8 mouse cellular contexts compared by ENCODE assay signal in genomic region chr14:45329018-45329588, GRCm38 (mm10). TPM values are rescaled to one million over a fixed set of nuclear protein-coding genes. Genes with fewer than 3 reads are reported as not detected.
DNase-seq lines count a peak whose midpoint lies in the region; ATAC-seq and TF ChIP-seq lines count a peak whose summit lies in the region.

No protein-coding gene starts in this region.

- TF ChIP-seq POLR2A in heart, adult 2 months (IDR thresholded peaks at IDR 0.05; ENCODE audit: insufficient read depth, low read depth, low read length), result no peak
- TF ChIP-seq POLR2A in CH12.LX (IDR thresholded peaks at IDR 0.05; ENCODE audit: low read depth, low read length), result no peak

- in situ Hi-C loops in CH12.LX (cut with MboI; ENCODE audit: low pct_ligation_motif_present, low pct_unique_long_range_greater_than_20kb, low sequenced_read_pairs), result no loop called here

- peak overlapping the region; percentile 12; the same call in 1 of the 2 replicates for H3K4me3 ChIP-seq in heart, adult 2 months
- H3K4me3 ChIP-seq in CH12.LX (replicated peaks in 1 of 3; ENCODE audit: low read depth in 2 of 3, low read length in 2 of 3, poor library complexity in 1 of 3), result peak overlapping the region; percentile 43 to 88 (median 61)
- peak overlapping the region; percentile 90 for H3K4me3 ChIP-seq in forebrain, embryonic 12.5 days (replicated peaks)
- H3K4me3 ChIP-seq in liver, embryonic 15.5 days (replicated peaks), result peak overlapping the region; percentile 98

- dilution Hi-C loops in CH12.LX (cut with MboI; ENCODE audit: extremely low pct_ligation_motif_present, extremely low pct_unique_long_range_greater_than_20kb, low sequenced_read_pairs), result no loop called here

- no peaks in the 10 kb centered on the region for H3K27me3 ChIP-seq in heart, adult 2 months (ENCODE audit: control insufficient read depth, insufficient read depth, low read length)
- H3K27me3 ChIP-seq in CH12.LX (replicated peaks), result no peaks in the 10 kb centered on the region
- H3K27me3 ChIP-seq in forebrain, embryonic 12.5 days, result no peaks in the 10 kb centered on the region
- H3K27me3 ChIP-seq in liver, embryonic 15.5 days, result no peaks in the 10 kb centered on the region

- H3K27ac ChIP-seq in heart, adult 2 months, result peak overlapping the region; percentile 29; the same call in 1 of the 2 replicates
- H3K27ac ChIP-seq in CH12.LX (ENCODE audit: insufficient read depth, low read depth), result no peak overlapping the region
- no peak overlapping the region for H3K27ac ChIP-seq in forebrain, embryonic 12.5 days
- peak overlapping the region; percentile 98 for H3K27ac ChIP-seq in liver, embryonic 15.5 days (replicated peaks)

- TF ChIP-seq RAD21 in CH12.LX (IDR thresholded peaks at IDR 0.05; ENCODE audit: low read depth, low read length), result no peak; the same call in 1 of the 2 replicates

- no peak for TF ChIP-seq CTCF in heart, adult 2 months (IDR thresholded peaks at IDR 0.05)
- TF ChIP-seq CTCF in CH12.LX (conservative IDR thresholded peaks at IDR 0.05 in 1 of 2, IDR thresholded peaks at IDR 0.05 in 1 of 2; ENCODE audit: low read depth in 2 of 2, low read length in 2 of 2), result peak in 1 of 2 experiments; percentile 63; a peak in 3 of 4 replicates

- peaks cover 21% of the 10 kb centered on the region for H3K36me3 ChIP-seq in heart, adult 2 months (ENCODE audit: control insufficient read depth, insufficient read depth, low read length)
- peaks cover 21 to 29% of the 10 kb centered on the region in 2 experiments for H3K36me3 ChIP-seq in CH12.LX (replicated peaks in 1 of 2; ENCODE audit: control insufficient read depth in 1 of 2, insufficient read depth in 1 of 2, low read length in 1 of 2)
- H3K36me3 ChIP-seq in forebrain, embryonic 12.5 days (replicated peaks), result peaks cover 26% of the 10 kb centered on the region
- peaks cover 28% of the 10 kb centered on the region for H3K36me3 ChIP-seq in liver, embryonic 15.5 days (replicated peaks)

- no peaks in the 10 kb centered on the region for H3K9me3 ChIP-seq in CH12.LX (replicated peaks; ENCODE audit: low read length)
- no peaks in the 10 kb centered on the region for H3K9me3 ChIP-seq in forebrain, embryonic 12.5 days
- no peaks in the 10 kb centered on the region for H3K9me3 ChIP-seq in liver, embryonic 15.5 days (replicated peaks)

- H3K4me1 ChIP-seq in heart, adult 2 months (ENCODE audit: control insufficient read depth, insufficient read depth, low read length), result no peaks in the 10 kb centered on the region
- peaks cover 4 to 34% of the 10 kb centered on the region in 2 experiments; a peak in 3 of 4 replicates for H3K4me1 ChIP-seq in CH12.LX (ENCODE audit: control insufficient read depth in 1 of 2, insufficient read depth in 2 of 2)
- peaks cover 13% of the 10 kb centered on the region for H3K4me1 ChIP-seq in forebrain, embryonic 12.5 days
- peaks cover 31% of the 10 kb centered on the region for H3K4me1 ChIP-seq in liver, embryonic 15.5 days (replicated peaks)

- peak overlapping the region; percentile 91 for H3K4me2 ChIP-seq in CH12.LX (ENCODE audit: insufficient read depth, low read depth, poor library complexity, severe bottlenecking)
- peak overlapping the region; percentile 47 for H3K4me2 ChIP-seq in forebrain, embryonic 12.5 days
- peak overlapping the region; percentile 77 for H3K4me2 ChIP-seq in liver, embryonic 15.5 days

- peak; percentile 18 for ATAC-seq in forebrain, embryonic 12.5 days (ENCODE audit: low FRiP score)
- peak; percentile 1; the same call in 1 of the 2 replicates for ATAC-seq in liver, embryonic 15.5 days (ENCODE audit: insufficient read depth)

- no peaks in the 10 kb centered on the region for H3K79me2 ChIP-seq in heart, adult 2 months (replicated peaks; ENCODE audit: control insufficient read depth, insufficient read depth, low read length)
- H3K79me2 ChIP-seq in CH12.LX (replicated peaks; ENCODE audit: control insufficient read depth, extremely low read depth, insufficient read depth, poor library complexity, severe bottlenecking), result peaks cover 36% of the 10 kb centered on the region

- no peak for TF ChIP-seq EP300 in heart, adult 2 months (IDR thresholded peaks at IDR 0.05; ENCODE audit: insufficient read depth, low read depth, low read length)
- TF ChIP-seq EP300 in CH12.LX (IDR thresholded peaks at IDR 0.05; ENCODE audit: low read length), result no peak

- intact Hi-C loops in heart, adult 2 months (cut with DNase I), result loop anchor here (5.0 kb wide), 1 partner anchor 58 kb away; no protein-coding TSS in a partner anchor

- H3K9ac ChIP-seq in heart, adult 2 months (ENCODE audit: low read depth, low read length), result no peak overlapping the region
- peak overlapping the region; percentile 67; the same call in 1 of the 2 replicates for H3K9ac ChIP-seq in CH12.LX (ENCODE audit: insufficient read depth, low read depth)
- peak overlapping the region; percentile 94; the same call in 1 of the 2 replicates for H3K9ac ChIP-seq in forebrain, embryonic 12.5 days
- H3K9ac ChIP-seq in liver, embryonic 15.5 days, result peak overlapping the region; percentile 53

- WGBS in heart, adult 2 months, result 12% methylated on average over 8 of the region's 8 CpGs
- WGBS in forebrain, embryonic 12.5 days, result 15% methylated on average over 8 of the region's 8 CpGs
- WGBS in liver, embryonic 15.5 days (ENCODE audit: insufficient replicate concordance), result 8% methylated on average over 8 of the region's 8 CpGs

- no peak for DNase-seq in heart, adult 2 months
- no peak for DNase-seq in heart, adult 8-10 months (ENCODE audit: low spot score)
- peak; percentile 50 for DNase-seq in CH12.LX (ENCODE audit: extremely low read depth)
- DNase-seq in layer of hippocampus, adult 18-20 months (ENCODE audit: low spot score in 2 of 2), result no peak
- no peak for DNase-seq in right cerebral cortex, postnatal 4 days
- no peak for DNase-seq in spleen, postnatal 10 days (ENCODE audit: low spot score in 2 of 2)

TF ChIP-seq in CH12.LX, 34 proteins besides CTCF, POLR2A, EP300 and RAD21 (continues in another document):
- no peak for TF ChIP-seq MYC (IDR thresholded peaks at IDR 0.05; ENCODE audit: low read depth, low read length)
- TF ChIP-seq MAZ (IDR thresholded peaks at IDR 0.05; ENCODE audit: low read depth, low read length), result 0 out of 2 replicates have a peak, but pooled peaks have one; percentile 1
- no peak for TF ChIP-seq NRF1 (IDR thresholded peaks at IDR 0.05; ENCODE audit: low read depth, low read length)
- no peak for TF ChIP-seq USF2 (conservative IDR thresholded peaks at IDR 0.05; ENCODE audit: low read depth, low read length)
- no peak for TF ChIP-seq TCF12 (IDR thresholded peaks at IDR 0.05; ENCODE audit: low read depth, low read length)
- TF ChIP-seq CHD1 (IDR thresholded peaks at IDR 0.05; ENCODE audit: low read depth, low read length), result 0 out of 2 replicates have a peak, but pooled peaks have one; percentile 31
- no peak for TF ChIP-seq SMC3 (IDR thresholded peaks at IDR 0.05; ENCODE audit: low read depth, low read length)
- TF ChIP-seq MAFK (IDR thresholded peaks at IDR 0.05; ENCODE audit: insufficient replicate concordance, low read length), result no peak
- no peak for TF ChIP-seq POLR2AphosphoS2 (IDR thresholded peaks at IDR 0.05; ENCODE audit: low read depth, low read length)
- no peak for TF ChIP-seq ZMIZ1 (IDR thresholded peaks at IDR 0.05; ENCODE audit: low read depth, low read length)
- TF ChIP-seq CHD2 (IDR thresholded peaks at IDR 0.05; ENCODE audit: low read length), result no peak
- TF ChIP-seq SIN3A (IDR thresholded peaks at IDR 0.05; ENCODE audit: low read length), result no peak
- TF ChIP-seq KAT2A (IDR thresholded peaks at IDR 0.05; ENCODE audit: insufficient replicate concordance, low read length), result no peak
- TF ChIP-seq BHLHE40 (IDR thresholded peaks at IDR 0.05; ENCODE audit: low read depth, low read length), result peak; percentile 9; the same call in 1 of the 2 replicates
- no peak; the same call in 1 of the 2 replicates for TF ChIP-seq IRF4 (IDR thresholded peaks at IDR 0.05; ENCODE audit: low read depth, low read length)
- TF ChIP-seq E2F4 (IDR thresholded peaks at IDR 0.05; ENCODE audit: insufficient replicate concordance, low read depth, low read length), result no peak
- TF ChIP-seq ELF1 (IDR thresholded peaks at IDR 0.05; ENCODE audit: low read depth, low read length), result no peak
- no peak for TF ChIP-seq JUN (IDR thresholded peaks at IDR 0.05; ENCODE audit: insufficient read depth, low read depth, low read length)
- TF ChIP-seq TBP (conservative IDR thresholded peaks at IDR 0.05; ENCODE audit: low read depth, low read length), result no peak

RNA-seq across cellular contexts. Expression of gene Psmc6, which starts 0.5 kb away (rescaled TPM):
- total RNA-seq in heart, adult 2 months (2021), result 10 to 100 TPM; 89.7 to 93.7 TPM
- polyA plus RNA-seq in heart, adult 2 months (2012; rRNA removed), result 46.3 and 116 TPM in 2 replicates
- 100 to 1,000 TPM in 1 of 4 experiments, 10 to 100 TPM in 3; 94.8 to 106 (median 95.4) TPM for total RNA-seq in heart, adult 8-10 months (2022)
- 90.3 and 121 TPM in 2 replicates for total RNA-seq in CH12.LX (2012; rRNA removed)
- 288 and 342 TPM in 2 replicates for total RNA-seq in CH12.LX (2014; rRNA removed)
- 193 and 201 TPM in 2 replicates for polyA plus RNA-seq in CH12.LX (2012; ENCODE audit: insufficient read length, low read depth)
- 221 and 226 TPM in 2 replicates for polyA plus RNA-seq in forebrain, embryonic 12.5 days (2016; fragmentation: Nextera tagmentation; extraction: Ambion mirVana)
- polyA plus RNA-seq in liver, embryonic 15.5 days (2015; fragmentation: Nextera tagmentation; extraction: Ambion mirVana), result 69.2 and 84.9 TPM in 2 replicates
- 10 to 100 TPM; 81.2 to 83.3 TPM for total RNA-seq in layer of hippocampus, adult 18-20 months (2021)

RNA-seq across cellular contexts. Expression of gene Ero1l, which starts 10.5 kb away (rescaled TPM):
- 10 to 100 TPM; 15.6 to 22.6 TPM for total RNA-seq in heart, adult 2 months (2021)
- polyA plus RNA-seq in heart, adult 2 months (2012; rRNA removed), result 5.0 and 11.9 TPM in 2 replicates
- 10 to 100 TPM; 17.3 to 26.7 (median 19.2) TPM for total RNA-seq in heart, adult 8-10 months (2022)
- total RNA-seq in CH12.LX (2012; rRNA removed) (78.9 and 155 TPM in 2 replicates), CH12.LX (2014; rRNA removed) (227 and 291 TPM in 2 replicates)
- polyA plus RNA-seq in CH12.LX (2012; ENCODE audit: insufficient read length, low read depth), result 91.4 and 93.5 TPM in 2 replicates
- 36.7 and 37.8 TPM in 2 replicates for polyA plus RNA-seq in forebrain, embryonic 12.5 days (2016; fragmentation: Nextera tagmentation; extraction: Ambion mirVana)
- 30.3 and 37.5 TPM in 2 replicates for polyA plus RNA-seq in liver, embryonic 15.5 days (2015; fragmentation: Nextera tagmentation; extraction: Ambion mirVana)
- 10 to 100 TPM; 32.1 to 34.4 TPM for total RNA-seq in layer of hippocampus, adult 18-20 months (2021)

RNA-seq across cellular contexts. Expression of gene Styx, which starts 21.8 kb away (rescaled TPM):
- total RNA-seq in heart, adult 2 months (2021), result 10 to 100 TPM; 26.3 to 33.4 TPM
- 3.8 and 7.6 TPM in 2 replicates for polyA plus RNA-seq in heart, adult 2 months (2012; rRNA removed)
- total RNA-seq in heart, adult 8-10 months (2022), result 10 to 100 TPM; 19.9 to 32.3 (median 29.2) TPM
- total RNA-seq in CH12.LX (2012; rRNA removed), result 15.7 and 18.4 TPM in 2 replicates
- 41.2 and 49.2 TPM in 2 replicates for total RNA-seq in CH12.LX (2014; rRNA removed)
- polyA plus RNA-seq in CH12.LX (2012; ENCODE audit: insufficient read length, low read depth), result 20.4 and 21.8 TPM in 2 replicates
- 42.2 and 45.8 TPM in 2 replicates for polyA plus RNA-seq in forebrain, embryonic 12.5 days (2016; fragmentation: Nextera tagmentation; extraction: Ambion mirVana)
- 16.2 TPM in 2 replicates for polyA plus RNA-seq in liver, embryonic 15.5 days (2015; fragmentation: Nextera tagmentation; extraction: Ambion mirVana)
- 10 to 100 TPM; 19.1 to 19.6 TPM for total RNA-seq in layer of hippocampus, adult 18-20 months (2021)

Comparison
In these comparisons a context has a peak if more than half of its experiments do, and no peak if none do; other contexts are left out.
1. H3K27ac ChIP-seq: peak in heart, adult 2 months (single experiment) and liver, embryonic 15.5 days (single experiment); none in CH12.LX (single experiment) and forebrain, embryonic 12.5 days (single experiment).
2. H3K4me3 ChIP-seq: peak in every context shown above with its lines; median percentile 98 in liver, embryonic 15.5 days; 90 in forebrain, embryonic 12.5 days; 61 in CH12.LX; 12 in heart, adult 2 months.
3. Peak in every context shown above with its lines, with median percentiles within 50 percentile points of each other: H3K4me2 ChIP-seq.